Mouse (Mus musculus) MN1 (cell line): ENCODE measurements around the gene Foxn2.
A peak's percentile ranks its signal among the peaks of the same experiment; 100 is the strongest.

Experiments
- DNase-seq: peaks from one replicate; pipeline ENCODE4 v3.0.0-alpha.2; 2016; ENCODE audit warnings: low spot score

Gene Foxn2

GRCm38 (mm10) chr17:88493551-88493950 is 53.0 kb downstream of the Foxn2 start:
- DNase-seq, result no peak

- no peak for DNase-seq
Observed at GRCm38 (mm10) chr17:88494121-88494771, 53.7 kb downstream of the Foxn2 start.

- no peak for DNase-seq
Observed at GRCm38 (mm10) chr17:88494772-88495132, 54.2 kb downstream of the Foxn2 start.

- no peak for DNase-seq
Observed at GRCm38 (mm10) chr17:88498090-88498682, 57.7 kb downstream of the Foxn2 start.

- no peak for DNase-seq
Observed at GRCm38 (mm10) chr17:88504056-88504455, 63.5 kb downstream of the Foxn2 start.

- DNase-seq, result peak; percentile 41
Observed at GRCm38 (mm10) chr17:88505275-88505723, 64.8 kb downstream of the Foxn2 start.

GRCm38 (mm10) chr17:88505941-88506340 is 65.4 kb downstream of the Foxn2 start:
- no peak for DNase-seq

- no peak for DNase-seq
Observed at GRCm38 (mm10) chr17:88507376-88507775, 66.9 kb downstream of the Foxn2 start.

- DNase-seq, result peak; percentile 49
Observed at GRCm38 (mm10) chr17:88508846-88509508, 68.5 kb downstream of the Foxn2 start.

GRCm38 (mm10) chr17:88509999-88510398 is 69.5 kb downstream of the Foxn2 start:
- no peak for DNase-seq

- DNase-seq, result peak; percentile 17
Observed at GRCm38 (mm10) chr17:88511095-88511551, 70.6 kb downstream of the Foxn2 start.

- no peak for DNase-seq
Observed at GRCm38 (mm10) chr17:88516477-88516876, 76.0 kb downstream of the Foxn2 start.

GRCm38 (mm10) chr17:88527781-88528180 is 87.3 kb downstream of the Foxn2 start:
- no peak for DNase-seq

- DNase-seq, result peak; percentile 94
Observed at GRCm38 (mm10) chr17:88529519-88530235, 89.2 kb downstream of the Foxn2 start, which contains the start of gene Ppp1r21. TSS of gene Ppp1r21 (plus strand) at chr17:88530118.

- no peak for DNase-seq
Observed at GRCm38 (mm10) chr17:88530236-88530619, 89.7 kb downstream of the Foxn2 start.

- no peak for DNase-seq
Observed at GRCm38 (mm10) chr17:88530667-88531066, 90.2 kb downstream of the Foxn2 start.

GRCm38 (mm10) chr17:88531176-88531575 is 90.7 kb downstream of the Foxn2 start:
- DNase-seq, result no peak

- no peak for DNase-seq
Observed at GRCm38 (mm10) chr17:88537842-88538430, 97.4 kb downstream of the Foxn2 start.
